Mouse (Mus musculus) adrenal gland, postnatal 10 days (tissue): Measurements from ENCODE around the gene Slc39a10. TPM values are rescaled to one million over a fixed set of nuclear protein-coding genes. Genes with fewer than 3 reads are reported as not detected.
"Not testable (repeated sequence)": the region's sequence is repeated elsewhere in the genome, so short reads cannot be mapped to it uniquely, and the experiment has no call there.

Experiments used
- DNase-seq: peaks from one replicate; pipeline ENCODE4 v3.0.0; 2021; ENCODE audit warnings: mixed read lengths
- total RNA-seq, 2 experiments: library from RNA; stranded (reverse); gene quantifications; 2 replicates each; pipeline ENCODE4 v1.2.3; 2021

The Slc39a10 gene
- total RNA-seq, 2 experiments from 2014 or later, result 16.7 to 19.4 TPM

GRCm38 (mm10) chr1:46864175-46864885, 28.3 kb downstream of the Slc39a10 start:
- peak; percentile 13 for DNase-seq

GRCm38 (mm10) chr1:46863434-46863833, 29.2 kb downstream of the Slc39a10 start:
- no peak for DNase-seq

GRCm38 (mm10) chr1:46860082-46860481, 32.6 kb downstream of the Slc39a10 start:
- no peak for DNase-seq

- no peak for DNase-seq
Measured at GRCm38 (mm10) chr1:46858579-46858978, 34.1 kb downstream of the Slc39a10 start.

GRCm38 (mm10) chr1:46856498-46856897, 36.2 kb downstream of the Slc39a10 start:
- no peak for DNase-seq

- DNase-seq, result peak; percentile 88
Measured at GRCm38 (mm10) chr1:46854036-46854900, 38.4 kb downstream of the Slc39a10 start.

- peak; percentile 99 for DNase-seq
Measured at GRCm38 (mm10) chr1:46853317-46854035, 39.2 kb downstream of the Slc39a10 start.

- DNase-seq, result peak; percentile 71
Measured at GRCm38 (mm10) chr1:46852600-46853272, 39.9 kb downstream of the Slc39a10 start.

- DNase-seq, result no peak
Measured at GRCm38 (mm10) chr1:46852216-46852599, 40.4 kb downstream of the Slc39a10 start.

GRCm38 (mm10) chr1:46851586-46851985, 41.1 kb downstream of the Slc39a10 start:
- DNase-seq, result no peak

- DNase-seq, result peak; percentile 74
Measured at GRCm38 (mm10) chr1:46849758-46850157, 42.9 kb downstream of the Slc39a10 start.

- DNase-seq, result no peak
Measured at GRCm38 (mm10) chr1:46845221-46845620, 47.4 kb downstream of the Slc39a10 start.

- DNase-seq, result no peak
Measured at GRCm38 (mm10) chr1:46844281-46844680, 48.4 kb downstream of the Slc39a10 start.

GRCm38 (mm10) chr1:46843406-46843805, 49.2 kb downstream of the Slc39a10 start:
- no peak for DNase-seq

- DNase-seq, result no peak
Measured at GRCm38 (mm10) chr1:46831927-46832326, 60.7 kb downstream of the Slc39a10 start.

GRCm38 (mm10) chr1:46830066-46830843, 62.4 kb downstream of the Slc39a10 start:
- DNase-seq, result no peak

GRCm38 (mm10) chr1:46822256-46822972, 70.2 kb downstream of the Slc39a10 start:
- no peak for DNase-seq

- no peak for DNase-seq
Measured at GRCm38 (mm10) chr1:46817934-46818333, 74.7 kb downstream of the Slc39a10 start.

GRCm38 (mm10) chr1:46808630-46809029, 84.0 kb downstream of the Slc39a10 start:
- not testable (repeated sequence) for DNase-seq

- DNase-seq, result no peak
Measured at GRCm38 (mm10) chr1:46805074-46805473, 87.6 kb downstream of the Slc39a10 start.

GRCm38 (mm10) chr1:46782227-46782626, 110.4 kb downstream of the Slc39a10 start:
- DNase-seq, result peak; percentile 5
